Mouse (Mus musculus) brain, adult 2 months (tissue): ENCODE data around the gene Ndst2.
"Not testable (repeated sequence)": the region's sequence is repeated elsewhere in the genome, so short reads cannot be mapped to it uniquely, and the experiment has no call there.

Source experiments
- DNase-seq: peaks from one replicate; pipeline ENCODE4 v3.0.0; 2011; ENCODE audit warnings: low read depth, low spot score

Ndst2 gene

GRCm38 (mm10) chr14:20738511-20738910, 4.1 kb upstream of the Ndst2 start:
- no peak for DNase-seq

DNA sequence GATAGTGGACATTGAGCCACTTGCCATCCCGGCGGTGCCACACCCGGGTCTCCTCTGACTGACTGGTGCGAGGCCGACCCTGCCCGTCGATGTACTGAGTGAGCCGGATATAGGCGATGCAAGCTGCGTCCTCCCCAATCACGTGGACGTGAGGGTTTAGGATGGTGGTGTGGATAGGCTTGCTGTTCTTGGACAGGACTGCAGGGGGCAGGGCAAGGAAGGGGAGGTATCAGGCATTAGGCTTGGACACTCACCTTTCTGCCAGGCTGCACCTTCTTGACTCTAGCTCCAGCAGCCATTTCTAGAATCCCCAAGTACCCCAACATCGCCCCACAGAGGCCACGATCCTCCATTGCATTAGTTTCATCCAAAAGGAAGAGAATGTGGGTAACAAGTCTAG, 2.9 kb upstream of the Ndst2 start:
- peak; percentile 71 for DNase-seq

DNA sequence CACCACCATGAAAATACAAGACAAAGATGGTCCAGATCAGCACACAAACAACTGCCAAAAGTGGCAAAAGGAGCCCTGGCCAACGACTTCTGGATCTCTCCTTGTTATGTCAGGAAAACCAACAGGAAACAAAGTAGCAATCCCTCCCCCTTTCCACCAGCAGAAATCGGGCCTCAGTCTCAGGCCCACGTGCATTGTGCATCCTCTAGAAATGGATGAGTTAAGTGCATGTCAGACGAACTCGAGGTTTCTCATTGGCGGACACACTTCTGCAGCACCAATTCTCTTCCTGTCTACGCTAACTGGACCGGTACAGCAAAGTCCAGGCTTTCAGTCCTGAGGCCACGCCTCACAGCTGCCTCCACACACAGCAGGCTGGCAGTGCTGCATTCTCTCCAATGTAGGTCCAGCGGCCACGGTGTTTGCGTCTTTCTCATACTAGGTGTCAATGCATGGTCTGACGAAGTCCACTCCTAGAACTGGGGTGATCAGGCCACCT, 1.6 kb upstream of the Ndst2 start:
- DNase-seq, result no peak

GRCm38 (mm10) chr14:20735052-20735451, 690 bp upstream of the Ndst2 start:
- no peak for DNase-seq

- peak; percentile 41 for DNase-seq
Observed at GRCm38 (mm10) chr14:20733041-20733951, 1.1 kb downstream of the Ndst2 start.

- DNase-seq, result no peak
Observed at GRCm38 (mm10) chr14:20730853-20731602, 3.3 kb downstream of the Ndst2 start.

- no peak for DNase-seq
Observed at GRCm38 (mm10) chr14:20729871-20730270, 4.5 kb downstream of the Ndst2 start.

DNA sequence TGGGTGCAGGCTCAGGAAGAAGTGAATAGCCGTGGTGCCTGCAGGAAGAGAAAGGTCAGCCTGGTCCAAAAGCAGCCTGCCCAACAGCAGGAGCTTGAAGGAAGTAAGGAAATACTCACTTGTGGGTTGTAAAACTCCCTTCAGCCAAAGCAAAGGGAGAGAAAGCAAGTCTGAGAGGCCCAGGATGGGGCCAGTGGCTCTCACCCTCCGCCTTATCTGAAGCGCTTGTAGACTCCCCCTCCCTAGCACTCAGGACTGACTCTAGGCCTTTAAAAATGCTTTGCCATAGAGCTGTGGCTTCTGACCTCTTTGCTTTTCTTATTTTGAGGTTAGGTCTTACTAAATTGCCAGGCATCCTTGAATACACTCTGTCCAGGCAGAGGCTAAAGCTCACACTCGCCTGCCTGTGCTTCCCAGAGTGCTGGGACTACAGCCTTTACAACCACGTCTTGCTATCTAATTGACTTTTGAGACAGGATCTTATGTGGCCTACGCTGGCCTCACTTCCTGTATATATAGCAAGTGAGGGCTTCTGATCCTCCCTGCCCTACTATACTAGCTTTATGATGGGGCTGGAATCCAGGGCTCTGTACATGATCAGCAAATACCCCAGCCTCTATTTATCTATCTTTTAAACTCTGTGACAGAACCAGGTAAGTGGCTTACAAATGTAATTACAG, 8.6 kb downstream of the Ndst2 start:
- no peak for DNase-seq

DNA sequence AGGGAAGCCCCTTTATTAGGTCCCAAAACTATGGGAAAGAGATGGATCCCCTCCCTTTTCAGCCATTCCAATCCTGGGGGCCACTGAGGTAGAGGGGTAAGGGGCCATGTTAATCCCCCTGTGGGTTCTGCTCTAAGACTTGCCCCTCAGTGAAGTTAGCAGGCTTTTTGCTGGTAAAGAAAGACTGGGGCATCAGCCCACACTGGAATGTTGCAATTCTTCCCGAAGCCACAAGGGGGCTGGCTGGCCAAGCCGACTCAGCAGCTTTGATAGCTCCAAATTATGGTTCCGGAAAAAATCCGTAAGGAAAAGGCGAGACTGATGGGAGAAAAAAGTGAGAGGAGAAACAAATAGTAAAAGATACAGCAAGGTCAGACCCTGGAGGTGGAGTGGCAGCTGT, 10.3 kb downstream of the Ndst2 start:
- DNase-seq, result peak; percentile 80

DNA sequence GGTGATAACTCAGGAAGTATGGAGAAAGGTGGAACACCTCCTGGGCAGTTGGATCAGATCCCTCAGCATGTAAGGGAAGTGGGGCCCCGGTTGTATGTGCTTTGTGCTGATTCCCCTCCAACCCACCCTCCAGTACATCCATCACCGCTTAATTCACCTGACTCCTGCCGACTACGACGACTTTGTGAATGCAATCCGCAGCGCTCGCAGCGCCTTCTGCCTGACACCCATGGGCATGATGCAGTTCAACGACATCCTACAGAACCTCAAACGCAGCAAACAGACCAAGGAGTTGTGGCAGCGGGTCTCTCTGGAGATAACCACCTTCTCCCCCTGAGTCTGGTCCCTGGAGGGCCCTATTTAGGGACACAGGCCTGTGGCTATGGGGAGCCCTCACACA, 11.4 kb downstream of the Ndst2 start:
- no peak for DNase-seq

GRCm38 (mm10) chr14:20721371-20721770, 13.0 kb downstream of the Ndst2 start:
- DNase-seq, result no peak

GRCm38 (mm10) chr14:20719767-20720166, 14.6 kb downstream of the Ndst2 start:
- no peak for DNase-seq

DNA sequence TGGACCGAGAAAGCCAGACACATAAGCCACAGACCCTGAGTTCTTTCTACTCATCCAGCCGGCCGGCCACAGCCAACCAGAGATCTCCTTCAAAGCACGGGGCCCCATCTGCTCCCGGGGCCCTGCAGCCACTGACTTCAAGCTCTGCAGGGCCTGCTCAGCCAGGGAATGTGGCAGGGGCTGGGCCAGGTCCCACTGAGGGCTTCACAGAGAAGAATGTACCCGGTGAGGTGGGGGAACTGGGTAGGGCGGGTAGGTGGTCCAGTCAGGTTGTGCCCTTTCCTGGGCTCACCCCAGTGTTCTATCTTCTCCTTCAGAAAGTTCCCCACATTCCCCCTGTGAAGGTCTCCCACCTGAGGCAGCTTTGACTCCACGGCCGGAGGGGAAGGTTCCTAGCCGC, 15.9 kb downstream of the Ndst2 start:
- no peak for DNase-seq

- no peak for DNase-seq
Observed at GRCm38 (mm10) chr14:20713832-20714231, 20.5 kb downstream of the Ndst2 start.

- DNase-seq, result no peak
Observed at GRCm38 (mm10) chr14:20708239-20708638, 26.1 kb downstream of the Ndst2 start.

DNA sequence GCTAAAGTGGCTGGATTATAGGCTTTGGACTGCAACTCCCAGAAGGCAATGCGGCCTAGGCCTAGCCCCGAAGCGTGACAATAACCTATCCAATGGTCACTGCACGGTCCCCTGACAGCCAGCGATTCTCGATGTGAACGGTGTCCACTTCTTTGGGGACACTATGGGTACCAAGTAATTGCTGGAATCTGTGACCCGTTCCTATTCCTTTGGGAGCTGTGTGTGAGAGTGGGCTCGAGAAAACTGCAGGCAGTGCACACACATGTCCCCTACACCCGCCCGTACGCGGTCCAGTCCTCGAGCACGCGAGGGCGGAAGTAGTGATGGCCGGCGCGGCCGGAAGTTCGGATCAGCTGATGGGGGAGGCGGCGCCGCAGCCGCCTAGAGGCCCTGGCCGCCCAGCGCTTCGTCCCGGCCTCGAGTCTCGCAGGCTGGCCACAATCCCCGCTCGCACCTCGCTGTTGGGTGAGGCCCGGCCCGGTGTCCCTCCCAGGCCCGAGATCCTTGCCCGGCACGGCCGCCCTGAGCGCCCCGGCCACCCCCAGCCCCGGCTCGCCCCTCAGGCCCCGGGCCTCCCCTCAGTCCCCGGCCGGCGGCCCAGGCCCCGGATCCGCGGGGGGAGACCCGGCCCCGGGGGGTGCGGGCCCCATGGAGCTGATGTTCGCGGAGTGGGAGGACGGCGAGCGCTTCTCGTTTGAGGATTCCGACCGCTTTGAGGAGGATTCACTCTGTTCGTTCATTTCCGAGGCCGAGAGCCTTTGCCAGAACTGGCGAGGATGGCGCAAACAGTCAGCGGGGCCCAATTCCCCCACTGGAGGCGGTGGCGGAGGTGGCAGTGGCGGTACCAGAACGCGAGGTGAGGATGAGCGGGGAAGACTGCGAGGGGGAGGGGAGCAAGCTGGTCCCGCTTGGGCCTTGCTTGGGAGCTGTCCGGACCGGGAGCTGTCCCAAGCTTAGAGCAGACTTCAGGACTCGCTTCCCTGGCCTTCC, 26.9 kb downstream of the Ndst2 start, which contains the start of gene Zswim8:
TSS of gene Zswim8 (plus strand) at position 352 of the 990 bp plus-strand sequence.
- DNase-seq, result peak; percentile 97

DNA sequence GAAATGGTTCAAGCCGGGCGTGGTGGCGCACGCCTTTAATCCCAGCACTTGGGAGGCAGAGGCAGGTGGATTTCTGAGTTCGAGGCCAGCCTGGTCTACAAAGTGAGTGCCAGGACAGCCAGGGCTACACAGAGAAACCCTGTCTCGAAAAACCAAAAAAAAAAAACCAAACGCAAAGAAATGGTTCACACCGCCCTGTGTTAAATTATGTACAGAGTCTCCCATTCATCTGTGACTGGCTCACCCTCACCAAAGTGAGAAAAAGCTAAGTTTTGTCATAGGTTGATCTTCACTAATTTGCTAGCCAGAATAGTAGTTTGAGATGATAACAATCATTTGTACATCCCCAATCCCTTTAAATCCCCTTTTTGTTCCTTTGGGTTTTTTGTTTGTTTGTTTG, 30.9 kb downstream of the Ndst2 start:
- not testable (repeated sequence) for DNase-seq

GRCm38 (mm10) chr14:20702741-20703381, 31.5 kb downstream of the Ndst2 start, which contains the start of gene Chchd1:
Gene Chchd1 (plus strand): TSS chr14:20703006.
- DNase-seq, result peak; percentile 94

DNA sequence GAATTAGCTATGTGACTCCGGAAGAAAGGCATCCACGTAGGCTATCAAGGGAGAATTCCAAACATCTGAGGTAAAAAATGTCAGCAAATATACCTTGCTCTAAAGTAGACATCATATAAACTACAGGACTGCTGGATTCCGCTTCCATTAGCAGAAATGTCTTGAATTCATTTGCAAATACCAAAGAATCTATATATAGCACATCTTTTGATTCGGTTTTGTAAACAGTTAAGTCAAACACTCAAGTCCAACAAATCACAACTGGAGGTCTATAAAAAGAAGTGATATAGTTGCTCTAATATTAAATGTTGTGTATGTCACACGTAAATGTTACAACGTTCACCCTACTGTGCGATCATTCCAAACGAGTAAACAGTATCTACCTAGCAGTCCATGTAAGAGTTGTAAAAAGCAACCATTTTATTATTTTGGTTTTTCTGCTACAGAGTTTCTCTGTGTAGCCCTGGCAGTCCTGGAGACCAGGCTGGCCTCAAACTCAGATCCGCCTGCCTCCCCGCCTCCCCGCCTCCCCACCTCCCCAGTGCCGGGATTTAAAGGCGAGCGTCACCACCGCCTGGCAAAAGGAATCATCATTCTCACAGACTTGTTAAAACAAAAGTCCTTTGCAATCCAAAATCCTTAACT, 32.1 kb downstream of the Ndst2 start:
- DNase-seq, result no peak

DNA sequence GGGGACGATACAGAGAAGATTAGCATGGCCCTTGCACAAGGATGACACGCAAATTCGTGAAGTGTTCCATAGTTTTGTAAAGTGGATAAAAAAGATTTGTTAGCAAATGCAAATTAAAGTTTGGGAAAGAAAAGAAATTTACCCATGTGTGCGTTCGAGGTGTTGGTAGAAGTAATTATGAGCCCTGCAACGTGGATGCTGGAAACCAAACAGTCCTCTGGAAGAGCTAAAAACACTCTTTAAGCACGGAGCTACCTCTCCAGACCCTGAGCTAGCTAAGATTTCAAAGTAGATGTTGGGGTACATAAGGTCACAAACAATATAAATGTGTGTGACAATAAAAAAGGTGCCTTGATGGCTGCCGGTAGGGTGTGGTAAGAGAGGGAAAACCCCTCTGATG, 32.8 kb downstream of the Ndst2 start:
- DNase-seq, result no peak
